Mouse (Mus musculus) adrenal gland, adult (tissue): ENCODE measurements at regions not wholly inside any gene's neighbourhood (a gene's known extent, or its start where the extent isn't known, plus 50 kb on each side); places are given as distances from the start of the nearest gene placed in this dataset.

Experiments used
- DNase-seq, 2 experiments: peaks; one replicate each; pipeline ENCODE4 v3.0.0; 2022 to 2023; ENCODE audit warnings: low spot score in 1 of 2; ENCODE audit not compliant: inconsistent age in 2 of 2

GRCm38 (mm10) chr15:57644331-57644953 lies 167.0 kb upstream of the Slc22a22 start:
- DNase-seq, result peak; percentile 15 to 69

GRCm38 (mm10) chr15:57639115-57639514 lies 161.7 kb upstream of the Slc22a22 start:
- no peak for DNase-seq

- DNase-seq, result no peak
These were observed 155.6 kb upstream of the Slc22a22 start for GRCm38 (mm10) chr15:57633067-57633466.

- no peak for DNase-seq
These were observed 155.1 kb upstream of the Slc22a22 start for GRCm38 (mm10) chr15:57632537-57632936.

- DNase-seq, result no peak
These were observed 141.0 kb upstream of the Slc22a22 start for GRCm38 (mm10) chr15:57618466-57618865.

- no peak for DNase-seq
These were observed 139.5 kb upstream of the Slc22a22 start for GRCm38 (mm10) chr15:57616880-57617391.

DNA sequence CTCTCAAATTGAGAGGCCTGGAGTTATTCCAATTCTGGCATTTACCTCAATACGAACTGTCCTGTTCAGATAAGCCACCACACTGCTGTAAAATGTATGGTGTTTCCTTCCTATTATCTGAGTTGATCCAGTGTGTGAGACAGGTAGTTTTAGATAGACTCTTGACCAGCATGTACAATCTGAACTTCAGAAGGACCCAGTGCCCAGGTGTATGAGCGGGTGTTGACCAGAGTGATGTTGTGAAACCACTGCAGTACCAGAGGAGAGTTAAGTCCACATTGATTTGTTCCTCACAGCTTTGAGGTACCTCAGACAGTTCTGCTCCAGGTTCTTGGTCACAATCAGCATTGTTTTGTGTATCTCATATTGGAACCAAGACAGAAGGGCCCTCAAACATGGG lies 132.6 kb upstream of the Slc22a22 start:
- no peak for DNase-seq

GRCm38 (mm10) chr15:57608519-57608918 lies 131.1 kb upstream of the Slc22a22 start:
- no peak for DNase-seq

GRCm38 (mm10) chr15:57600562-57600961 lies 123.1 kb upstream of the Slc22a22 start:
- DNase-seq, result peak; percentile 12 to 65

DNA sequence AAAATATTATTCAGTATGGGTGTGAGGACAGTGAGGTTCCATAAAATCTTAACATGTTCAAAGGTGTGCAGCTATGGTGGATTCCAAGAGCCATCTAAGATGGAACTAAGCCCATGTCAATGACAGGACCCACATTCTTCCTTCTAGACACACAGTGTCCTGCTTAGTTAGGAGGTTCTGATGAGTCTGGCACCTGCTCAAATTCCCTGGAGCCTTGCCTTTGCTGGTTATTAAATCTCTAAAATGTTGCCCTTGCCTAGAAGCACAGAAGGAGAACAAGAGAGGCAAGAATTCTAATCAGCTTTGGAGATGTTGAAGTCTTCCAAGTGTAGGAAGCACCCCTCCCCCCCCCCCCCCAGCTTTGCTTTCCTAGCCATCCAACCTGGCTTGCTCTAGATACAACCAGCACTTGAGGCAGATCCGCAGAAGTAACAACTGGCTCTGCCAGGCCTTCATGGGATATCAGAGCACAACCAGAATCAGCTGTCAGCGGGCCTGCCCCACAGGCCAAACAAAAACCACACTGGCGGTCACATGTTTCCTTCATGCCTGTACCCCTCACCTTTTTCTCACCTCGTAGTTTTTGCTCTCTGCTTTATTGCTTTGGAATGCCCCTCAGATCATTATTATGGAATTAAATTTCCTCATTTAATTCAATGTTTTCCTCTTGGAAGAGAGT lies 116.0 kb upstream of the Slc22a22 start:
- no peak for DNase-seq

DNA sequence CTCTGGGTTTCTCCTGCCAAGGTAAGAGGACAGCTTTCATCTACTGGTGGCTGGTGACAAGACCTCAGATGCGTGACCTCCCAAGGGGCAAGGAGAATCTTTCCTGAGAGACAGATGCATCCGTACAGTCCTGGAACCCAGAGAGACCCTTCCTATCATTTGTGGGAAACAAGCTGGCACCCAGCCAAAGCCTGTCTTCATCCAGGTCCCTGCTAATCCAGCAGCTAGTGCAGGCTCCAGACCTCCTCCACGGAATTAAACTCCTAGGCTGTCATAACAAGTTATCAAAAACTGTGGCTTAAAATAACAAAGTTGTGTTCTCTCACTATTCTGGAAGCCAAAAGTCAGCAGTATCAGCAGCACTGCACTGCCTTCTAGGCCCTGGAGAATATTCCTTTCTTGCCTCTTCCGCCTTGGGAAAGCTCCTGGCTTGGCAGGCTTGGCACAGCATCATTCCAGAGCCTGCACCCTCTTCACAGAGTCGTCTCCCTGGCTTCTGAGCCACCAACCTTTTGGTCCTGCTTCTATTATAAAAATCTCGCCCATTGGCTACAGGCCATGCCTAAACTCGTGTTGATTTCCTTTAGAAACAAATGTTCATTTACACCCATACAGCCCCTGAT lies 113.3 kb upstream of the Slc22a22 start:
- no peak for DNase-seq

- DNase-seq, result no peak
These were observed 112.3 kb upstream of the Slc22a22 start for GRCm38 (mm10) chr15:57589404-57590377.

- DNase-seq, result no peak
These were observed 108.0 kb upstream of the Slc22a22 start for GRCm38 (mm10) chr15:57585411-57585810.

DNA sequence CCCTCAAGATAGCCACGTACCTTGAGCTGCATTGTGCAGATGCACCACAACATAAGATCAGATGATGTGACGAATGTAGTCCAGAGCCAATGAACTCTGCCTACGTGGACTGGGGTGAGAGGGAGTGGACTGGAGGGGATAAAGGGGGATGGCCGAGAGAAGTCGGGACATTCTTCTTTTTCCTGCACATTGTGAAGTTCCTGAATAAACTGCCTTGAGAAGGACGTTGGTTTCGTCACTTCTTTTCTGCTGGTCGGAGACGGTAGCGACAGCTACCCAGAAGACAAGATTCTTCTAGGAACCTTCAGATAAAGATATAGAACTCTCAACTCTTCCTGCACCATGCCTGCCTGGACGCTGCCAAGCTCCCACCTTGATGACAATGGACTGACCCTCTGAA lies 107.1 kb upstream of the Slc22a22 start:
- DNase-seq, result no peak

DNA sequence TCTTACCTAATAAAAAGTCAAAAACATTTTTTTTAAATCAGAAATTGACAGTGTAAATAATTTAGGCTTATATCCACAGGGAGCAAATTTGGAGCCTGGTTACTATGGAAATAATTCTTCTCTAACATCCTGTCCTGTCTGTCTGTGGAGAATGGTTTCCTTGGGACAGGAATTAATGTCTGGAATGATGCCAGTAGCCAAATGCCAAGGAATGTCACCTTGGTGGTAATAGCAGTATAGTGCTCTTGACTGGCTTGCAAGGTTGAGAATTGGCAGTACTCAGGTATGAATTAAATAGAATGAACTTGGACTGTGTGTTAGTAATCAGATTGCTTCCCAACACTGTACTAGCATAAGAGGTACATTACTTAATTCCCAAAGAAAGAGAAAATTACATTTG lies 103.8 kb upstream of the Slc22a22 start:
- no peak for DNase-seq

- no peak for DNase-seq
These were observed 101.4 kb upstream of the Slc22a22 start for GRCm38 (mm10) chr15:57578794-57579193.

GRCm38 (mm10) chr15:57574080-57574618 lies 96.7 kb upstream of the Slc22a22 start:
- DNase-seq, result no peak

GRCm38 (mm10) chr15:57572460-57572859 lies 95.0 kb upstream of the Slc22a22 start:
- no peak for DNase-seq

GRCm38 (mm10) chr15:57568006-57568630 lies 90.7 kb upstream of the Slc22a22 start:
- peak; percentile 14 to 51 for DNase-seq

GRCm38 (mm10) chr15:57547154-57547553 lies 69.7 kb upstream of the Slc22a22 start:
- no peak for DNase-seq
